Mouse (Mus musculus) kidney, postnatal 0 days (tissue): ENCODE data around the gene Btg3. TPM values are rescaled to one million over a fixed set of nuclear protein-coding genes. Genes with fewer than 3 reads are reported as not detected.

ENCODE experiments used
- ATAC-seq: fragments of 200-750 bp; cut with Nextera tagmentation; replicated peaks from 2 replicates; pipeline ENCODE4 v1.8.0; 2017; ENCODE audit warnings: low read depth, moderate number of reproducible peaks, moderate TSS enrichment, moderate library complexity; ENCODE audit not compliant: low FRiP score
- DNase-seq: peaks from one replicate; pipeline ENCODE4 v3.0.0-alpha.2; 2016; ENCODE audit warnings: low spot score
- H3K27ac ChIP-seq: fragments of 300-500 bp; sonication (generic); 2 replicates; pipeline ENCODE4 v1.5.1; 2014; ENCODE audit warnings: mild to moderate bottlenecking
- H3K27me3 ChIP-seq: fragments of 300-500 bp; sonication (generic); 2 replicates; pipeline ENCODE4 v1.6.1; 2014; ENCODE audit warnings: low read length, mixed read lengths; ENCODE audit not compliant: insufficient read depth
- H3K36me3 ChIP-seq: fragments of 300-500 bp; sonication (generic); 2 replicates; pipeline ENCODE4 v1.6.1; 2014; ENCODE audit warnings: low read length, mixed read lengths; ENCODE audit not compliant: insufficient read depth
- H3K4me1 ChIP-seq: fragments of 300-500 bp; sonication (generic); replicated peaks from 2 replicates; pipeline ENCODE4 v1.6.1; 2014; ENCODE audit warnings: antibody characterized with exemption, low read length, mixed read lengths; ENCODE audit not compliant: insufficient read depth
- H3K4me2 ChIP-seq: fragments of 300-500 bp; sonication (generic); 2 replicates; pipeline ENCODE4 v1.6.1; 2014; ENCODE audit warnings: mild to moderate bottlenecking, low read length, moderate library complexity, mixed read lengths
- H3K4me3 ChIP-seq: fragments of 300-500 bp; sonication (generic); replicated peaks from 2 replicates; pipeline ENCODE4 v1.5.1; 2014; ENCODE audit warnings: low read depth, low read length
- H3K9ac ChIP-seq: fragments of 300-500 bp; sonication (generic); 2 replicates; pipeline ENCODE4 v1.6.1; 2014; ENCODE audit warnings: low read depth, low read length
- H3K9me3 ChIP-seq: fragments of 300-500 bp; sonication (generic); replicated peaks from 2 replicates; pipeline ENCODE4 v1.6.1; 2016; ENCODE audit warnings: low read length, inconsistent platforms, mixed read lengths
- CTCF ChIP-seq: IDR thresholded peaks from 2 replicates; pipeline ENCODE4 v1.5.1; 2016; ENCODE audit warnings: antibody characterized with exemption, low read depth, mild to moderate bottlenecking, moderate library complexity
- WGBS: fragments of 180-500 bp; shearing (Covaris S2); extraction: QIAGEN DNeasy Blood & Tissue Kit; methylation state at CpG from one replicate; pipeline ENCODE4 v1.1.7; 2014; 5-methylcytosine and 5-hydroxymethylcytosine counted together
- polyA plus RNA-seq: library from polyadenylated mRNA; unstranded; fragments of >200 nt; fragmentation: Nextera tagmentation; extraction: Ambion mirVana; gene quantifications from 2 replicates; pipeline ENCODE4 v1.2.1, GENCODE M21; 2015

Btg3 gene
- polyA plus RNA-seq, 1 experiment from 2014 or later = 62.9 TPM

DNA sequence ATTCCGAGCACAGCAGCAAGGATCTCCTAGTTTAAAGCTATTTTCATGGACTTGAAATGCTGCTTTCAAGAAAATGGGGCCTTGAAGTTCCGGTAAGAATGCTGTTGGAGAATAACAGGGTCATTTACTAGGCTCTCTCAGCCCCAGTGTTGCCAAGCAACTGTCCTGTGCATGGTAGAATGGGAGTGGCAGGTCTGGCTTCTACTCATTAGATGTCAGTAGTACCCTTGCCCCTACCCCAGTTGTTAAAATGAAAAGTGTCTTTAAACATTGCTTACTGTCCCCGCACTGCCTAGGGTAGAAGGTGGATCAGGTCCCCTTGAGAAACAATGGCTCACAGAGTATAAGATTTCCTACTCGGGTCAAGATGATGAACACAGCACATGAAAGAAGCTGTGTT lies 35.6 kb downstream of the Btg3 start:
- Histone ChIP-seq H3K4me3 (no peak overlapping the region), H3K27me3 (no peaks in the 10 kb centered on the region), H3K4me1 (no peaks in the 10 kb centered on the region), H3K9me3 (no peaks in the 10 kb centered on the region), H3K9ac (no peak overlapping the region), H3K36me3 (no peaks in the 10 kb centered on the region), H3K27ac (no peak overlapping the region), H3K4me2 (no peak overlapping the region)
- ATAC-seq = no peak
- no peak for DNase-seq
- TF ChIP-seq CTCF = no peak
- 81% methylated on average over 4 of the region's 4 CpGs for WGBS

GRCm38 (mm10) chr16:78337226-78337625 lies 39.8 kb downstream of the Btg3 start:
- 18% methylated on average over 8 of the region's 8 CpGs for WGBS
- Histone ChIP-seq H3K27me3 (no peaks in the 10 kb centered on the region), H3K9me3 (no peaks in the 10 kb centered on the region), H3K36me3 (peaks cover 4% of the 10 kb centered on the region; the same call in 1 of the 2 replicates), H3K4me2 (no peak overlapping the region), H3K9ac (no peak overlapping the region), H3K4me3 (no peak overlapping the region), H3K27ac (no peak overlapping the region), H3K4me1 (no peaks in the 10 kb centered on the region)
- TF ChIP-seq CTCF = no peak
- peak; percentile 47 for DNase-seq
- ATAC-seq = 0 out of 2 replicates have a peak, but pooled peaks have one; percentile 71

GRCm38 (mm10) chr16:78327999-78328398 lies 49.0 kb downstream of the Btg3 start:
- whole genome bisulfite sequencing = 92% methylated on average over 12 of the region's 12 CpGs
- Histone ChIP-seq H3K4me3 (no peak overlapping the region), H3K9me3 (no peaks in the 10 kb centered on the region), H3K27me3 (no peaks in the 10 kb centered on the region), H3K9ac (no peak overlapping the region), H3K27ac (no peak overlapping the region), H3K4me1 (0 out of 2 replicates have a peak, but pooled peaks cover 4% of the 10 kb centered on the region), H3K4me2 (no peak overlapping the region), H3K36me3 (no peaks in the 10 kb centered on the region)
- DNase-seq (no peak), ATAC-seq (no peak)
- no peak for TF ChIP-seq CTCF

GRCm38 (mm10) chr16:78327562-78327961 lies 49.4 kb downstream of the Btg3 start:
- TF ChIP-seq CTCF = no peak

GRCm38 (mm10) chr16:78325972-78326848 lies 50.8 kb downstream of the Btg3 start:
- no peak overlapping the region for H3K9ac ChIP-seq
- ATAC-seq (no peak; the same call in 1 of the 2 replicates), DNase-seq (peak; percentile 54)
- WGBS = 74% methylated on average over 27 of the region's 27 CpGs
- H3K9me3 ChIP-seq = no peaks in the 10 kb centered on the region
- no peaks in the 10 kb centered on the region for H3K36me3 ChIP-seq
- no peak overlapping the region for H3K4me2 ChIP-seq
- H3K4me1 ChIP-seq = 0 out of 2 replicates have a peak, but pooled peaks cover 4% of the 10 kb centered on the region
- H3K4me3 ChIP-seq = no peak overlapping the region
- no peak for TF ChIP-seq CTCF
- H3K27me3 ChIP-seq = no peaks in the 10 kb centered on the region
- H3K27ac ChIP-seq = no peak overlapping the region

More at GRCm38 (mm10) chr16:78327562-78327961, 49.4 kb downstream of the Btg3 start:
- no peak for ATAC-seq
- Histone ChIP-seq H3K27ac (no peak overlapping the region), H3K4me3 (no peak overlapping the region), H3K4me1 (0 out of 2 replicates have a peak, but pooled peaks cover 4% of the 10 kb centered on the region), H3K9ac (no peak overlapping the region), H3K9me3 (no peaks in the 10 kb centered on the region), H3K4me2 (no peak overlapping the region), H3K36me3 (no peaks in the 10 kb centered on the region), H3K27me3 (no peaks in the 10 kb centered on the region)
- DNase-seq = no peak
- WGBS = 64% methylated on average over 7 of the region's 7 CpGs

DNA sequence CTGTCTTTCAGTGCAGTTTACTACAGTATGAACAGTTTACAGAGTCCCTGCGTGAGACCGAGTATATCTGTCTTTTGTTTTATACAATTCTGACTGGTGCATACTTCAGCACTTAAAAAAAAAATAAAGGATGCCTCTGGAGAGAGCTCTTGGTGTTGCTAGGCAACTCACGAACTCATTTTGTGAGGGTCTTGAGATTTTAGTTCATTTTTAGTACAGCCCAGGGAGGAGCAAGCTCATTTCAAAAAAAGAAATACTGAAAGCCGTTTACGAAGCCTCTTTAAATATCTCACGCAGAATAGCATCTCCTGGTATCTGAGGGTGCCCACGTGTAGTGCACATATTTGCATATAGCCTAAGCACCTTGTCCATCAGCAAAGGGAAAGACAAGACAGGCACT lies 54.9 kb downstream of the Btg3 start:
- H3K4me1 ChIP-seq = 0 out of 2 replicates have a peak, but pooled peaks cover 4% of the 10 kb centered on the region
- no peak for TF ChIP-seq CTCF
- H3K9me3 ChIP-seq = no peaks in the 10 kb centered on the region
- no peaks in the 10 kb centered on the region for H3K27me3 ChIP-seq
- H3K9ac ChIP-seq = no peak overlapping the region
- H3K36me3 ChIP-seq = no peaks in the 10 kb centered on the region
- no peak overlapping the region for H3K4me3 ChIP-seq
- no peak overlapping the region for H3K4me2 ChIP-seq
- ATAC-seq (no peak), DNase-seq (no peak)
- 51% methylated on average over 7 of the region's 7 CpGs for WGBS
- H3K27ac ChIP-seq = no peak overlapping the region
